Mouse (Mus musculus): Measurements from ENCODE around the gene Sh3bp4. TPM values are rescaled to one million over a fixed set of nuclear protein-coding genes. Genes with fewer than 3 reads are reported as not detected.
A peak's percentile ranks its signal among the peaks of the same experiment; 100 is the strongest.

Gene Sh3bp4
- polyA plus RNA-seq, 1 experiment from 2014 or later: 25.8 TPM

GRCm38 (mm10) chr1:89153203-89153602 is 83.0 kb downstream of the Sh3bp4 start:
- ATAC-seq (ENCODE audit: insufficient number of reproducible peaks, low FRiP score): no peak
- peaks cover 11% of the 10 kb centered on the region; the same call in 1 of the 2 replicates for H3K4me1 ChIP-seq (replicated peaks)
- no peak overlapping the region for H3K4me3 ChIP-seq
- H3K9me3 ChIP-seq (replicated peaks): no peaks in the 10 kb centered on the region
- H3K27ac ChIP-seq (ENCODE audit: poor library complexity, severe bottlenecking): no peak overlapping the region
- peaks cover 69% of the 10 kb centered on the region for H3K36me3 ChIP-seq
- 81% methylated on average over 6 of the region's 6 CpGs for WGBS
- no peak overlapping the region for H3K9ac ChIP-seq
- H3K27me3 ChIP-seq (replicated peaks): no peaks in the 10 kb centered on the region
- no peak overlapping the region for H3K4me2 ChIP-seq

- Histone ChIP-seq H3K4me2 (no peak overlapping the region), H3K9ac (no peak overlapping the region), H3K4me3 (no peak overlapping the region), H3K4me1 (replicated peaks) (peaks cover 21% of the 10 kb centered on the region), H3K9me3 (replicated peaks) (no peaks in the 10 kb centered on the region), H3K36me3 (no peaks in the 10 kb centered on the region), H3K27ac (ENCODE audit: poor library complexity, severe bottlenecking) (no peak overlapping the region), H3K27me3 (replicated peaks) (no peaks in the 10 kb centered on the region)
- 69% methylated on average over 6 of the region's 6 CpGs for WGBS
- ATAC-seq (ENCODE audit: insufficient number of reproducible peaks, low FRiP score): no peak
Measured at GRCm38 (mm10) chr1:89163483-89163882, 93.3 kb downstream of the Sh3bp4 start.

DNA sequence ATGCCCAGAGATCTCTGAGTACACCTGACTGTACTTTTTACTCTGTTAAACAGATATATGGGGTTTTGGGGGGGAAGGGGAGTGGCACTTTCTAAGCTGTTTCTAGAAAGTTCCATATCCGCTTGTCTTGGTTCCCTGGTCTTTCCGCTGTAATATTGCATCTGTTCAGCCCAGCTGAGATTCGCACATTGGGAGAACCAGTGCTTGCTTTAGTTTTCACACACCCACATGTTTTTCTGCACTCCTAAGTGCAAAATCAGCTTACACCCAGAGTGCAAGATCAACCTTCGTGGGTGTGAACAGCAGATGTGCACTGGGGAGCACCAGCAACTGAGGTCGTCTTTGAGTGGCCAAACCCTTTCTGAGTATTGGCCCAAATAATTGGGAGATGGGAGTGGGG is 94.1 kb downstream of the Sh3bp4 start:
- Histone ChIP-seq H3K4me3 (no peak overlapping the region), H3K4me2 (no peak overlapping the region), H3K27ac (ENCODE audit: poor library complexity, severe bottlenecking) (no peak overlapping the region), H3K27me3 (replicated peaks) (no peaks in the 10 kb centered on the region), H3K9me3 (replicated peaks) (no peaks in the 10 kb centered on the region), H3K9ac (no peak overlapping the region), H3K4me1 (replicated peaks) (peaks cover 21% of the 10 kb centered on the region), H3K36me3 (no peaks in the 10 kb centered on the region)
- no peak for ATAC-seq (ENCODE audit: insufficient number of reproducible peaks, low FRiP score)
- WGBS: 83% methylated on average over 5 of the region's 5 CpGs

- WGBS: 37% methylated on average over 7 of the region's 7 CpGs
- H3K9ac ChIP-seq: no peak overlapping the region
- no peak overlapping the region for H3K4me3 ChIP-seq
- H3K36me3 ChIP-seq: no peaks in the 10 kb centered on the region
- no peak; the same call in 1 of the 2 replicates for ATAC-seq (ENCODE audit: insufficient number of reproducible peaks, low FRiP score)
- no peak overlapping the region for H3K4me2 ChIP-seq
- H3K4me1 ChIP-seq (replicated peaks): peaks cover 21% of the 10 kb centered on the region
- H3K27ac ChIP-seq (ENCODE audit: poor library complexity, severe bottlenecking): no peak overlapping the region
- no peaks in the 10 kb centered on the region for H3K9me3 ChIP-seq (replicated peaks)
- H3K27me3 ChIP-seq (replicated peaks): no peaks in the 10 kb centered on the region
Measured at GRCm38 (mm10) chr1:89164685-89165084, 94.5 kb downstream of the Sh3bp4 start.

DNA sequence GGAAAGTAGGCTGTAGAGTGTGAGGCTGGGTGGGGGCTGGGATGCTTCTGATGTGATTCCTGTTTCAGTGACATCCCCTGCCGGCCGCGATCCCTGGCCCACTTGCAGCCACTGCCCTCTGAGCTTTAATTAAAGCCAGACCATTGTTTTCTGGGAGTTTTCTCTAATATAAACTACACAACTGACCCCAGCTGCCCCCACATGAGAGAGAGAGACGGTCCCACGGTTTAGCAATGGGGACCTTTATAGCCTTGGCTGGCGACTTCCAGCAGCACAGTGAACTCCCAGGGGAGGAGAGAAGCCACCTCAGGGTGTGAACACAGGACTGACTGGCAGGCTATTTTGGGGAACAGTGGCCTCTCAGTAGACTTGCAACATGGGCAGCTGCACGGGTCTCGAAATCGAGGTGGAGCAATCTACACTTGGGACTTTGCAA is 96.6 kb downstream of the Sh3bp4 start:
- no peak for ATAC-seq (ENCODE audit: insufficient number of reproducible peaks, low FRiP score)
- no peaks in the 10 kb centered on the region for H3K36me3 ChIP-seq
- no peaks in the 10 kb centered on the region for H3K27me3 ChIP-seq (replicated peaks)
- H3K4me1 ChIP-seq (replicated peaks): peaks cover 21% of the 10 kb centered on the region
- no peak overlapping the region for H3K9ac ChIP-seq
- H3K9me3 ChIP-seq (replicated peaks): no peaks in the 10 kb centered on the region
- peak overlapping the region; percentile 19; the same call in 1 of the 2 replicates for H3K27ac ChIP-seq (ENCODE audit: poor library complexity, severe bottlenecking)
- peak overlapping the region; percentile 26; the same call in 1 of the 2 replicates for H3K4me2 ChIP-seq
- H3K4me3 ChIP-seq: no peak overlapping the region
- WGBS: 31% methylated on average over 9 of the region's 9 CpGs

GRCm38 (mm10) chr1:89171275-89171767 is 101.1 kb downstream of the Sh3bp4 start:
- 89% methylated on average over 8 of the region's 8 CpGs for whole genome bisulfite sequencing
- no peak overlapping the region for H3K9ac ChIP-seq
- no peak overlapping the region for H3K4me2 ChIP-seq

DNA sequence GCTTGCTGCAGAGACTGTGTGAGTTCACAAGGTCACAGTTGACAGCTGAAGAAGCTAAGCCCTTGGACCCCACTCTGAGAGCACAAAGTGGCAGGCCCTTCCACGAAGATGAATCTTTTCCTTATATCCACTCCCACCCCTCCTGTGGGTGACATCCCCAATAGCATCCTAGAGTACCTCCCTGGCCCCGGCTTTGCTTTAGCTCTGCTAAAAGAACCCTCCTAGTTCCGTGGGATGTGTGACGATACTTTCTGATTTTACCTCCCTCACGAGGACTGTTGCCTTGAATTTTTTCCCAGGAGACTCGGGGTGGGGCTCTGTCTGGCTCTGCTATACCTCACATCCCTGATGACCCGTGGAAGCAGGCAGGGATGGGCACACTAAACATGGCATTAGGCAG is 104.4 kb downstream of the Sh3bp4 start:
- Histone ChIP-seq H3K9me3 (replicated peaks) (0 out of 2 replicates have a peak, but pooled peaks cover 2% of the 10 kb centered on the region), H3K4me3 (no peak overlapping the region), H3K36me3 (no peaks in the 10 kb centered on the region), H3K4me2 (no peak overlapping the region), H3K4me1 (replicated peaks) (0 out of 2 replicates have a peak, but pooled peaks cover 6% of the 10 kb centered on the region), H3K27ac (ENCODE audit: poor library complexity, severe bottlenecking) (no peak overlapping the region), H3K27me3 (replicated peaks) (no peaks in the 10 kb centered on the region), H3K9ac (no peak overlapping the region)
- 60% methylated on average over 7 of the region's 7 CpGs for WGBS
- no peak for ATAC-seq (ENCODE audit: insufficient number of reproducible peaks, low FRiP score)

More at GRCm38 (mm10) chr1:89171275-89171767, 101.1 kb downstream of the Sh3bp4 start:
- H3K27me3 ChIP-seq (replicated peaks): no peaks in the 10 kb centered on the region
- 0 out of 2 replicates have a peak, but pooled peaks cover 1% of the 10 kb centered on the region for H3K9me3 ChIP-seq (replicated peaks)
- no peak overlapping the region for H3K27ac ChIP-seq (ENCODE audit: poor library complexity, severe bottlenecking)
- ATAC-seq (ENCODE audit: insufficient number of reproducible peaks, low FRiP score): no peak
- peaks cover 19% of the 10 kb centered on the region for H3K4me1 ChIP-seq (replicated peaks)
- no peaks in the 10 kb centered on the region for H3K36me3 ChIP-seq
- H3K4me3 ChIP-seq: no peak overlapping the region

GRCm38 (mm10) chr1:89175355-89175754 is 105.1 kb downstream of the Sh3bp4 start:
- 59% methylated on average over 2 of the region's 2 CpGs for WGBS
- Histone ChIP-seq H3K9me3 (replicated peaks) (0 out of 2 replicates have a peak, but pooled peaks cover 2% of the 10 kb centered on the region), H3K27me3 (replicated peaks) (no peaks in the 10 kb centered on the region), H3K4me2 (no peak overlapping the region), H3K36me3 (no peaks in the 10 kb centered on the region), H3K4me1 (replicated peaks) (0 out of 2 replicates have a peak, but pooled peaks cover 6% of the 10 kb centered on the region), H3K9ac (no peak overlapping the region), H3K4me3 (no peak overlapping the region), H3K27ac (ENCODE audit: poor library complexity, severe bottlenecking) (no peak overlapping the region)
- ATAC-seq (ENCODE audit: insufficient number of reproducible peaks, low FRiP score): no peak

DNA sequence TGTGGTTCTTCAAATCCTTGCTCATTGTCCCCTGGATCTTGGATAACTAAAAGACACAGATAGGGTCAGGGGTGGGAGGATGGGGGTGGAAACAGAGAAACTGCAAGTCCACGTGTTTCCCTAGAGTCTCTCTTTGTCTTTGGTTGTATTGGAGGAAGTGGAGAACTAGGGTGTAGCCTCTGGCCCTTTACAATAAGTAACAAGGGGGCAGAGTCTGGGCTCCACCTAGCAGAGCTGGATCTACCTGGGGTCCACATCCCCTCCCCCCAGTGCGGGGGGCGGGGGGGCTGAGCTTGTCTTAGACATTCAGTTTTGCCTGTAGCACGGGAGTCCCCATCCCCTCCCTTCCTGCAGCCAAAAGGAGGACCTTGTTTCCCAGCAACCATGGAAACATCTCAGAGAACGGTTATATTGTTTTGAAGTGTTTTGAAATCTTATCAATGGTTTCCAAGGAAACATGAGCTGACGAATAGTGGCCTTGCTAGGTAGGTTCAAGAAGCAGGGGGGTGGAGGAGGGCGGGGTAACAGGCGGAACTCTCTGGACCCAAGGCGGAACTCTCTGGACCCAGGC is 113.1 kb downstream of the Sh3bp4 start:
- no peaks in the 10 kb centered on the region for H3K27me3 ChIP-seq (replicated peaks)
- WGBS: 3% methylated on average over 9 of the region's 9 CpGs

GRCm38 (mm10) chr1:89184111-89184785 is 114.0 kb downstream of the Sh3bp4 start:
- 82% methylated on average over 6 of the region's 6 CpGs for WGBS
- Histone ChIP-seq H3K27me3 (replicated peaks) (no peaks in the 10 kb centered on the region), H3K9ac (no peak overlapping the region), H3K9me3 (replicated peaks) (0 out of 2 replicates have a peak, but pooled peaks cover 3% of the 10 kb centered on the region), H3K36me3 (no peaks in the 10 kb centered on the region), H3K27ac (ENCODE audit: poor library complexity, severe bottlenecking) (peak overlapping the region; percentile 57), H3K4me1 (replicated peaks) (peaks cover 29% of the 10 kb centered on the region), H3K4me3 (no peak overlapping the region), H3K4me2 (no peak overlapping the region)
- no peak for ATAC-seq (ENCODE audit: insufficient number of reproducible peaks, low FRiP score)

More for the DNA sequence above, 113.1 kb downstream of the Sh3bp4 start:
- H3K4me2 ChIP-seq: peak overlapping the region; percentile 55
- peak; percentile 85 for ATAC-seq (ENCODE audit: insufficient number of reproducible peaks, low FRiP score)
- H3K4me1 ChIP-seq (replicated peaks): peaks cover 25% of the 10 kb centered on the region
- no peaks in the 10 kb centered on the region for H3K36me3 ChIP-seq
- H3K27ac ChIP-seq (ENCODE audit: poor library complexity, severe bottlenecking): peak overlapping the region; percentile 56
- no peak overlapping the region for H3K4me3 ChIP-seq
- no peak overlapping the region for H3K9ac ChIP-seq
- H3K9me3 ChIP-seq (replicated peaks): 0 out of 2 replicates have a peak, but pooled peaks cover 3% of the 10 kb centered on the region

GRCm38 (mm10) chr1:89184839-89185238 is 114.6 kb downstream of the Sh3bp4 start:
- no peaks in the 10 kb centered on the region for H3K27me3 ChIP-seq (replicated peaks)
- no peak overlapping the region for H3K4me2 ChIP-seq
- no peaks in the 10 kb centered on the region for H3K36me3 ChIP-seq
- 0 out of 2 replicates have a peak, but pooled peaks cover 3% of the 10 kb centered on the region for H3K9me3 ChIP-seq (replicated peaks)
- H3K27ac ChIP-seq (ENCODE audit: poor library complexity, severe bottlenecking): no peak overlapping the region
- no peak overlapping the region for H3K4me3 ChIP-seq
- no peak overlapping the region for H3K9ac ChIP-seq
- ATAC-seq (ENCODE audit: insufficient number of reproducible peaks, low FRiP score): no peak
- H3K4me1 ChIP-seq (replicated peaks): peaks cover 33% of the 10 kb centered on the region
